Mouse (Mus musculus) lung, embryonic 14.5 days (tissue): ENCODE measurements around the gene Slc11a1. TPM values are rescaled to one million over a fixed set of nuclear protein-coding genes. Genes with fewer than 3 reads are reported as not detected.

Experiments used
- ATAC-seq: fragments of 200-750 bp; cut with Nextera tagmentation; 2 replicates; pipeline ENCODE4 v1.8.0; 2017; ENCODE audit warnings: mild to moderate bottlenecking, moderate TSS enrichment, moderate library complexity; ENCODE audit not compliant: insufficient read depth
- DNase-seq: peaks from one replicate; pipeline ENCODE4 v3.0.0-alpha.2; 2015
- H3K27ac ChIP-seq: fragments of 300-500 bp; sonication (generic); 2 replicates; pipeline ENCODE4 v1.5.1; 2014; ENCODE audit warnings: low read depth, mild to moderate bottlenecking, moderate library complexity
- H3K27me3 ChIP-seq: fragments of 300-500 bp; sonication (generic); 2 replicates; pipeline ENCODE4 v1.6.1; 2014; ENCODE audit warnings: low read length, control low read depth; ENCODE audit not compliant: insufficient read depth
- H3K36me3 ChIP-seq: fragments of 300-500 bp; sonication (generic); 2 replicates; pipeline ENCODE4 v1.6.1; 2014; ENCODE audit warnings: control low read depth; ENCODE audit not compliant: insufficient read depth
- H3K4me1 ChIP-seq: fragments of 300-500 bp; sonication (generic); 2 replicates; pipeline ENCODE4 v1.6.1; 2014; ENCODE audit warnings: antibody characterized with exemption, control low read depth; ENCODE audit not compliant: insufficient read depth
- H3K4me2 ChIP-seq: fragments of 300-500 bp; sonication (generic); 2 replicates; pipeline ENCODE4 v1.6.1; 2014; ENCODE audit warnings: mild to moderate bottlenecking
- H3K4me3 ChIP-seq: fragments of 300-500 bp; sonication (generic); 2 replicates; pipeline ENCODE4 v1.5.1; 2014; ENCODE audit warnings: low read depth, low read length
- H3K9ac ChIP-seq: fragments of 300-500 bp; sonication (generic); 2 replicates; pipeline ENCODE4 v1.6.1; 2014
- H3K9me3 ChIP-seq: fragments of 300-500 bp; sonication (generic); 2 replicates; pipeline ENCODE4 v1.6.1; 2016; ENCODE audit warnings: low read depth, low read length, control low read depth
- CTCF ChIP-seq: IDR thresholded peaks from 2 replicates; pipeline ENCODE4 v1.5.1; 2016; ENCODE audit warnings: antibody characterized with exemption, low read depth
- whole genome bisulfite sequencing: fragments of 180-500 bp; shearing (Covaris S2); extraction: QIAGEN DNeasy Blood & Tissue Kit; methylation state at CpG from one replicate; pipeline ENCODE4 v1.1.7; 2014; 5-methylcytosine and 5-hydroxymethylcytosine counted together
- polyA plus RNA-seq: library from polyadenylated mRNA; unstranded; fragments of >200 nt; fragmentation: Nextera tagmentation; extraction: Ambion mirVana; gene quantifications from 2 replicates; pipeline ENCODE4 v1.2.1, GENCODE M21; 2014

Gene Slc11a1
- polyA plus RNA-seq, 1 experiment from 2014 or later = 3.5 TPM

DNA sequence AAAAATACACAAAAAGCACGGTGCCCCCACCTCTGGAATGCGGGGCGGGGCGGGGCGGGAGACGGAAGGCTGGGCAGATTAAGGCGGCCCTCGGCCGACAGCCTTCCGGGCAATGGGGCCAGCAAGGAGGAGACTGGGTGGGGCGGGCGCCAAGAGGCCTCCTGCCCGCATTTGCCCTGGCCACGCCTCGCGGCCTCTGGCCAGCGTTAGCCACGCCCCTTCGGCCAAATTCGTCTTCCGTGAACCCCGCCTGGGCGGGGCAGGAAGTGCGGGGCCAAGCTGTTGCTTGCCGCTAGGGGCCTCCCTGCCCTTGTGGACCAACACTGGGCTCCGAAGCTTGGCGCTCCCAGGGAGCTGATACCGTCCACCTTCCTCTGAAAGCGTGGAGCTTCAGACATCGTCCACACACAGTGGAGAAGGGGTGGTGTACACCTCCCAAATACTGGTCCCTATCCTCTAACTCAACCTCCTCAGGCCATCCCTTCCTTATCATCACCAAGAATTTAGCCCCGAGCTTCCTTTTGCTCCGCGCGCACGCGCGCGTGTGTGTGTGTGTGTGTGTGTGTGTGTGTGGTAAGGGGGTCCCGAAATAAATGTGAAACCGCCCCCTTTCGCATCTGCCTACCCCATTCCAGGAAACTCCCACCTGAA is 22.4 kb downstream of the Slc11a1 start:
- peak; percentile 93 for ATAC-seq
- peak overlapping the region; percentile 88 for H3K4me2 ChIP-seq
- WGBS = 0% methylated on average over 41 of the region's 41 CpGs
- DNase-seq = peak; percentile 100
- peak overlapping the region; percentile 41 for H3K4me3 ChIP-seq
- H3K4me1 ChIP-seq = no peaks in the 10 kb centered on the region; the same call in none of the 2 replicates
- peak overlapping the region; percentile 90 for H3K27ac ChIP-seq
- H3K9me3 ChIP-seq = no peaks in the 10 kb centered on the region
- H3K36me3 ChIP-seq = peaks cover 25% of the 10 kb centered on the region
- peak; percentile 93 for TF ChIP-seq CTCF
- no peaks in the 10 kb centered on the region for H3K27me3 ChIP-seq
- H3K9ac ChIP-seq = peak overlapping the region; percentile 59

DNA sequence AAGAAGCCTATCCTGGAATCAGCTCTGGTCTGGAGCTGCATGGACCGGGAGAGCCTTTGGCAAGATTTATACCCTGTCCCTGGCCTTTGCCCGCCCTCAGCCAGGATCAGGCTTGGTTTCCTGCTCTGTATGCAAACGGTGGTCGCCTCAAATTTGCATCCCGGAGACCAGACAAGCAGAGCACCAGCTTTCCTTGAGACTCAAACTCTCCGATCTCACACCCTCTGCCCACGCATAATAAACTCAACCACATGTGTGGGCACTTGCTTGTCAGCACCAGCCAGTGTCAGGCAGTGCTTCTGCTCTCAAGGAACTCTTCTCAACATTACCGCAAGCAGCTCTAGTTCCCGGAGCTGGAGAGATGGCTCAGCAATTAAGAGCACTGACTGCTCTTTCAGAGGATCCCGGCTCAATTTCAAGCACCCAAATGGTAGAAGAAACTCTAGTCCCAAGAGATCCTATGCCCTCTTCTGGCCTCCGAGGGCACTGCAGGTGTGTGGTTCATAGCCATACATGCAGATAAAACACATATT is 23.0 kb downstream of the Slc11a1 start:
- TF ChIP-seq CTCF = peak; percentile 77
- Histone ChIP-seq H3K4me1 (no peaks in the 10 kb centered on the region; the same call in 1 of the 2 replicates), H3K4me3 (peak overlapping the region; percentile 41), H3K4me2 (peak overlapping the region; percentile 88), H3K9ac (peak overlapping the region; percentile 59), H3K27ac (peak overlapping the region; percentile 90), H3K9me3 (no peaks in the 10 kb centered on the region), H3K36me3 (peaks cover 25% of the 10 kb centered on the region), H3K27me3 (no peaks in the 10 kb centered on the region)
- DNase-seq = peak; percentile 84
- WGBS = 2% methylated on average over 11 of the region's 11 CpGs
- peak; percentile 41 for ATAC-seq

DNA sequence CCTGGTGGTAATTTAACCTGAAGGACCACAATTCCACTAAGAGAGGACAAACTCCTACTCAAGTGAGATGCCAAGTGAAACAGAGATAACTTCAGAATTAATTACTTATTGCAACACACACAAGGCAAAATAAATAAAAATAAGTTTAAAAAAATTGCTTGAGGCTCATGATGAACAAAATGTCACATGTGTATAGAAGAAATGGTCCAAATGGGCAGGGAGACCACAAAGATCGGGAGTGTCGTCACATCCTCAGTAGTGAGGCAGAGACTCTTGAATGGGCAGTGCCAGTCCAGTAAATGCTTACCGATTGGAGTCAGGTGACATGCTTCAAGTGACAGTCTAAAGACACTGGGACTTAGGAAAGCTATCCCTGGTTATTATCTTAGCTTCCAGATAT is 25.5 kb downstream of the Slc11a1 start:
- no peak for TF ChIP-seq CTCF
- Histone ChIP-seq H3K27ac (no peak overlapping the region), H3K9ac (no peak overlapping the region), H3K9me3 (no peaks in the 10 kb centered on the region), H3K4me2 (no peak overlapping the region), H3K36me3 (0 out of 2 replicates have a peak, but pooled peaks cover under 1% of the 10 kb centered on the region), H3K4me1 (no peaks in the 10 kb centered on the region), H3K27me3 (no peaks in the 10 kb centered on the region), H3K4me3 (no peak overlapping the region)
- no peak for ATAC-seq
- WGBS = 70% methylated on average over 3 of the region's 3 CpGs
- DNase-seq = no peak

DNA sequence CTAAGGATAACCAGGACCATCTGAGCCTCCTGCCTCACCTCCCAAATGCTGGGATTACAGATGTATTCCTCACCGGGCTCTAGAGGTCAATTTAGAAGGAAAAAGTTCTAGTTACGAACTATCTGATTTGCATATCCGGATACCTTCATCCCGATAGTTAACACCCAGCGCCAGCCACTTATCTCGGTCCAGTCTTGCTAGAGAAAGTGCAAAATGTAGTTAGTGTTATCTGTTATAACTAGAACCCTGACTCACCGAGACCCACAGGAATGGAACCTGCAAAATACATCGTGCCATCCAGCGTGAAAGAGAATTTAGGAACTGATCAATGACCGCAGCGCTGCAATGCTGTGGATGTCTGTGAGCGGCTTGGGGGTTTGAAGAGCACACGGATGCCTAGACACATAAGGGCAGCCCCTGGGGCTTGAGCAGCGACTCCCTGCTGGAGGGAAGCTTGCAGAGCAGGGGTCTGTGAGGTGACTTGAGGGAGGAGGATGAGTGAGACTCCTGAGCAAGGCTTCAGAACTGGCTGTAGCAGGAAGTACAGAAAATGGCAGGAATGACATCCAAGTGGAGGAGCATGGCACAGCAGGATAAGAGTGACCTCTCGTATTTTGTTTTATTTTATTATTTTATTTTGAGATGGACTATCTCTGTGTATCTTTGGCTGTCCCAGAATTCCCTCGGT is 26.2 kb downstream of the Slc11a1 start:
- no peaks in the 10 kb centered on the region for H3K9me3 ChIP-seq
- 40% methylated on average over 16 of the region's 16 CpGs for WGBS
- H3K27me3 ChIP-seq = no peaks in the 10 kb centered on the region
- H3K36me3 ChIP-seq = no peaks in the 10 kb centered on the region
- H3K4me3 ChIP-seq = no peak overlapping the region
- DNase-seq = no peak
- H3K9ac ChIP-seq = no peak overlapping the region
- no peak overlapping the region for H3K4me2 ChIP-seq
- TF ChIP-seq CTCF = 0 out of 2 replicates have a peak, but pooled peaks have one; percentile 3
- ATAC-seq = no peak
- no peak overlapping the region for H3K27ac ChIP-seq
- H3K4me1 ChIP-seq = no peaks in the 10 kb centered on the region

DNA sequence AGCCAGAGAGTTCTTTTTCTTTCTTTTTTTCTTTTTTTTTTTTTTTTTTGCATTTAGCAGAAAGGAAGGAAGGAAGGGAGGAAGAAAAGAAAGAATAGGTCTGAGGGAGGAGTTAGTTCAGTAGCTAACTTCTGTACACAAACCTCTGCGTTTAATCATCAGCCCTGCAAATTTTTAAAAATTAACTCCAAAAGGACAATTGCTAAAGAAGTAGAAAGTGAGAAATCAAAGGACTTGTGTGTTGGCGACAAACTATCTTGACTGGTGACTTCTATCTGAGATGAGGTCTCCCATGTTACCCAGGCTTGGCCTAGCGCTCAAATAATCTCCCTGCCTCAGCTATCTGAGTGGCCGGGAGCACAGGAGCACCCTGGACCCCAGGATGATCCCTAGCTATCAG is 29.2 kb downstream of the Slc11a1 start:
- no peak overlapping the region for H3K9ac ChIP-seq
- H3K27ac ChIP-seq = no peak overlapping the region
- H3K4me1 ChIP-seq = no peaks in the 10 kb centered on the region
- no peak for TF ChIP-seq CTCF
- H3K9me3 ChIP-seq = no peaks in the 10 kb centered on the region
- 77% methylated on average over 4 of the region's 4 CpGs for WGBS
- no peak overlapping the region for H3K4me2 ChIP-seq
- H3K27me3 ChIP-seq = no peaks in the 10 kb centered on the region
- ATAC-seq (no peak), DNase-seq (no peak)
- no peak overlapping the region for H3K4me3 ChIP-seq
- H3K36me3 ChIP-seq = no peaks in the 10 kb centered on the region

DNA sequence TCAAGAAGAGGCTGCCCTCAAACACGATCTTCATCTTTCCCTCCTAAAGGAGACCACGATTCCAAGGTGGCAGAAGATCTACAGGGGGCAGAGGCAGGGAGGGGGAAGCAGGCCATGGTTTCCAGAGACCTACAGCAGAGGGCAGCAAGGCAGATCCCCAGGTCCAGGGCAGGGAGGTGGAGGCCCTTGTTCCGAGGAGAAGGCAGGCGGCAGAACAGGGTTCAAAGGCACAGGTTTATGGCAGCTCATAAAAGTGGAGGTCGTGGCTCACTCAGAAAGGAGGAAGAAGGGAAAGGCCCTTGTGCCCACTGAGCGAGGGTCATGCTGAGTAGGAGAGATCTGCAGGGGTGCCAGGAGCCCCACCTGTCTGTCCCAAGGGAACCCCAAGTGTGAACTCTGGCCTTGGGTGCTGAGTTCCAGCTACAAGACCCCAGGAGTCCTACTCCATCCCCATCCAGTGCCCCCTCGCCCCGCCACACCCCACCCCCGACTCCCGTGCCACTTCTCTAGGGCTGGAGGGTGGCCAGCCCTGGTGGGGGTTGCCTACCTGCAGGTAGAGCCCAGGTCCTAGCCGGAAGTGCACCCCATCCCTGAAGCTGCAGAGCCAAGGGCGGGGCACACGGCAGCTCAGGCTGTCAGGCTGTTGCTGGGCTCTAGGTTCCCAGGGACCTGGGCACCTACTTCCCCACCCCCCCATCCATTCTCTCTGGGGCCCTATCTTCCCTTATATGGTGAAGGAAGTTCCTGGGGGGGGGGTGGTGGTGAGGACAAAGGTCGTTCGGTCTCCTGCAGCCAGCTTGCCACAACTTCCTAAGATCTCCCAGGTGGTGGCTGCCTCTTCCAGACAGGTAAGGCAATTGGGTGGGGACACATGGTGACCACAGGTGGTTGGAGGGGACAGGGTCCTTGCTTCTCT is 33.9 kb downstream of the Slc11a1 start, which contains the start of gene Vil1:
Gene Vil1, plus strand, starts transcription at position 788 of the 916 bp plus-strand sequence.
- ATAC-seq = no peak
- no peak for TF ChIP-seq CTCF
- H3K27ac ChIP-seq = no peak within 1 kb of the TSS
- H3K4me3 ChIP-seq = no peak within 1 kb of the TSS
- no peaks in the 10 kb centered on the region for H3K4me1 ChIP-seq
- H3K9ac ChIP-seq = no peak within 1 kb of the TSS
- H3K9me3 ChIP-seq = no peaks in the 10 kb centered on the region
- no peaks in the 10 kb centered on the region for H3K36me3 ChIP-seq
- whole genome bisulfite sequencing = 46% methylated on average over 15 of the region's 15 CpGs
- no peaks in the 10 kb centered on the region for H3K27me3 ChIP-seq
- DNase-seq = no peak
- H3K4me2 ChIP-seq = no peak within 1 kb of the TSS
